Comparison of ENCODE assay signal across 10 mouse cellular contexts in the genomic region with DNA sequence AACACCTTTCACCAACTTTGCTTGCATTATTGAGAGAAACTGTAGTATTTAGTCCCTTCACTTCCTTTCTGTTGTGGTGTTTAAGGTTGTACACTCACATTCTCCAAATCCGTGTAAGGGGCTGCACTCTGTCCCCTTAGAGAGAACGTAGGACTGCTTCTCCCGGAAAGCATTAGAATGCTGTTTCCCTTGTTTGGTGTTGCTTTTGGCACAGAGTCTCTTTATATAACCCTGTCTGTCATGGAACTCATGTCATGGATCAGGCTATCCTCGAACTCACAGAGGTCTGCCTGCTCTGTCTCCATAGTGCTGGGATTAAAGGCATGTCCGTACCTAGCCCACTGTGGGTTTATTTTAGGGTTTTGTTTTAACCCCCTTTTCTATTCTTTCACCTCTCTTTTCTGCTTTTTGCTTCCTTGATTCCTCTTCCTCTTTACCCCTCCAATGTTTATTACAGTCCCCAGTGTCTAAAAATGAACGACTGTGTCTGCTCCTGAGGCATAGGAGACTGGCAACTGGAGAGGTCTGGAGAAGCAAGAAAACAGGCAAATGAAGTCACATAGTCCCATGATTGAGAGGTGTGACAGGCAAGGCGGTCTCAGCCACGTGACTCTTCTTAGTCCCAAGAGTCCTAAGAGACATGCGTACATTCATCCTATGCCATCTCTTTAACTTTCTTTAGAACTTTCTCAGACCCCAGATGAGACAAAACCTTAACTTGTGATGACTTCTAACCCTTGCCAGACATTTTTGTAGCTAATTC.
A peak's percentile ranks its signal among the peaks of the same experiment; 100 is the strongest.
DNase-seq lines count a peak whose midpoint lies in the region; ATAC-seq and TF ChIP-seq lines count a peak whose summit lies in the region.
"Had no signal": no experiment of that assay in that cellular context is flagged by ENCODE, and none has a peak within 500 bp of the region (broad histone marks: within the 10 kb centered on the region; RNA-seq: fewer than 3 reads in every experiment).

No protein-coding gene starts in this region.

- no peak for TF ChIP-seq CTCF in CH12.LX (conservative IDR thresholded peaks at IDR 0.05 in 1 of 2, IDR thresholded peaks at IDR 0.05 in 1 of 2; ENCODE audit: low read depth in 2 of 2, low read length in 2 of 2)
- TF ChIP-seq CTCF in forebrain, postnatal 0 days (IDR thresholded peaks at IDR 0.05; ENCODE audit: low read depth) = no peak
- no peak for TF ChIP-seq CTCF in liver, embryonic 14.5 days (IDR thresholded peaks at IDR 0.05; ENCODE audit: low read depth)

- intact Hi-C loops in gastrocnemius, postnatal 36 days (cut with DNase I) = no loop called here

- no peaks in the 10 kb centered on the region for H3K9me3 ChIP-seq in heart, embryonic 14.5 days (ENCODE audit: control insufficient read depth, low read length)
- no peaks in the 10 kb centered on the region for H3K9me3 ChIP-seq in CH12.LX (replicated peaks; ENCODE audit: low read length)
- H3K9me3 ChIP-seq in forebrain, postnatal 0 days (ENCODE audit: low read length) = no peaks in the 10 kb centered on the region
- H3K9me3 ChIP-seq in liver, embryonic 14.5 days (ENCODE audit: control insufficient read depth, low read length) = no peaks in the 10 kb centered on the region
- H3K9me3 ChIP-seq: G1E had no signal

- peak overlapping the region; percentile 68 for H3K4me2 ChIP-seq in heart, embryonic 14.5 days (ENCODE audit: low read length)
- no peak overlapping the region for H3K4me2 ChIP-seq in CH12.LX (ENCODE audit: insufficient read depth, low read depth, poor library complexity, severe bottlenecking)
- H3K4me2 ChIP-seq in forebrain, postnatal 0 days (ENCODE audit: low read depth) = peak overlapping the region; percentile 55; the same call in 1 of the 2 replicates
- H3K4me2 ChIP-seq in liver, embryonic 14.5 days (ENCODE audit: low read depth) = peak overlapping the region; percentile 37; the same call in 1 of the 2 replicates

- peak overlapping the region; percentile 60 to 90; a peak in 3 of 4 replicates for H3K27ac ChIP-seq in heart, embryonic 14.5 days (replicated peaks in 1 of 2; ENCODE audit: control insufficient read depth in 1 of 2, insufficient read depth in 1 of 2, low read depth in 2 of 2, low read length in 2 of 2)
- H3K27ac ChIP-seq in CH12.LX (ENCODE audit: insufficient read depth, low read depth) = no peak overlapping the region
- no peak overlapping the region for H3K27ac ChIP-seq in forebrain, postnatal 0 days (ENCODE audit: low read depth, low read length)
- no peak overlapping the region for H3K27ac ChIP-seq in liver, embryonic 14.5 days

- H3K9ac ChIP-seq in heart, embryonic 14.5 days (ENCODE audit: low read length) = peak overlapping the region; percentile 61
- no peak overlapping the region for H3K9ac ChIP-seq in CH12.LX (ENCODE audit: insufficient read depth, low read depth)
- no peak overlapping the region for H3K9ac ChIP-seq in forebrain, postnatal 0 days
- no peak overlapping the region for H3K9ac ChIP-seq in liver, embryonic 14.5 days (replicated peaks)

- H3K4me1 ChIP-seq in heart, embryonic 14.5 days (ENCODE audit: control insufficient read depth in 2 of 2, insufficient read depth in 2 of 2, low read length in 2 of 2) = peaks cover 11 to 46% of the 10 kb centered on the region in 2 experiments
- H3K4me1 ChIP-seq in CH12.LX (ENCODE audit: control insufficient read depth in 1 of 2, insufficient read depth in 2 of 2) = peaks cover 0 to 71% of the 10 kb centered on the region in 2 experiments; a peak in 2 of 4 replicates
- 0 out of 2 replicates have a peak, but pooled peaks cover 3% of the 10 kb centered on the region for H3K4me1 ChIP-seq in forebrain, postnatal 0 days (ENCODE audit: insufficient read depth)
- peaks cover 8 to 16% of the 10 kb centered on the region in 2 experiments for H3K4me1 ChIP-seq in liver, embryonic 14.5 days (replicated peaks; ENCODE audit: control insufficient read depth in 2 of 2, insufficient read depth in 2 of 2, low read length in 1 of 2)

- ATAC-seq in heart, embryonic 14.5 days (ENCODE audit: insufficient number of reproducible peaks, insufficient read depth, low FRiP score, low read depth) = no peak
- no peak for ATAC-seq in forebrain, postnatal 0 days
- ATAC-seq in liver, embryonic 14.5 days (ENCODE audit: insufficient read depth) = no peak
- no peak for ATAC-seq in megakaryocyte, adult 5-6 weeks (ENCODE audit: poor library complexity, severe bottlenecking)
- ATAC-seq in monocyte, adult 5-6 weeks (replicated peaks; ENCODE audit: insufficient number of reproducible peaks, low FRiP score, low TSS enrichment, poor library complexity, severe bottlenecking) = no peak

- no peak for DNase-seq in heart, adult 8-10 months (ENCODE audit: low spot score)
- DNase-seq in CH12.LX (ENCODE audit: extremely low read depth) = peak; percentile 37
- DNase-seq in forebrain, postnatal 0 days = no peak
- DNase-seq in liver, embryonic 14.5 days (ENCODE audit: low read depth in 3 of 3, low spot score in 3 of 3) = no peak
- DNase-seq in gastrocnemius, postnatal 36 days = no peak
- DNase-seq: cerebellum, adult 8-10 months had no signal

- TF ChIP-seq EP300 in CH12.LX (IDR thresholded peaks at IDR 0.05; ENCODE audit: low read length) = no peak
- no peak for TF ChIP-seq EP300 in liver, embryonic 14.5 days (IDR thresholded peaks at IDR 0.05; ENCODE audit: low read depth)

- H3K79me2 ChIP-seq in CH12.LX (replicated peaks; ENCODE audit: control insufficient read depth, extremely low read depth, insufficient read depth, poor library complexity, severe bottlenecking) = no peaks in the 10 kb centered on the region

- H3K27me3 ChIP-seq in heart, embryonic 14.5 days (ENCODE audit: control insufficient read depth, insufficient read depth, low read length) = no peaks in the 10 kb centered on the region
- no peaks in the 10 kb centered on the region for H3K27me3 ChIP-seq in CH12.LX (replicated peaks)
- no peaks in the 10 kb centered on the region for H3K27me3 ChIP-seq in forebrain, postnatal 0 days (ENCODE audit: insufficient read depth, low read length)
- no peaks in the 10 kb centered on the region for H3K27me3 ChIP-seq in liver, embryonic 14.5 days (ENCODE audit: control insufficient read depth, insufficient read depth, low read length)

- TF ChIP-seq POLR2A in CH12.LX (IDR thresholded peaks at IDR 0.05; ENCODE audit: low read depth, low read length) = no peak

- in situ Hi-C loops in CH12.LX (cut with MboI; ENCODE audit: low pct_ligation_motif_present, low pct_unique_long_range_greater_than_20kb, low sequenced_read_pairs) = no loop called here

- WGBS in heart, embryonic 14.5 days = 32% methylated on average over 9 of the region's 9 CpGs
- WGBS in forebrain, postnatal 0 days = 54% methylated on average over 9 of the region's 9 CpGs
- 62% methylated on average over 9 of the region's 9 CpGs for WGBS in liver, embryonic 14.5 days (ENCODE audit: insufficient replicate concordance)

- TF ChIP-seq RAD21 in CH12.LX (IDR thresholded peaks at IDR 0.05; ENCODE audit: low read depth, low read length) = no peak

- no peaks in the 10 kb centered on the region for H3K36me3 ChIP-seq in heart, embryonic 14.5 days (ENCODE audit: control insufficient read depth, insufficient read depth, low read length)
- H3K36me3 ChIP-seq in CH12.LX (replicated peaks in 1 of 2; ENCODE audit: control insufficient read depth in 1 of 2, insufficient read depth in 1 of 2, low read length in 1 of 2) = peaks cover 2 to 40% of the 10 kb centered on the region in 2 experiments
- no peaks in the 10 kb centered on the region for H3K36me3 ChIP-seq in forebrain, postnatal 0 days (ENCODE audit: insufficient read depth)
- H3K36me3 ChIP-seq in liver, embryonic 14.5 days (replicated peaks; ENCODE audit: control insufficient read depth, insufficient read depth, low read depth) = no peaks in the 10 kb centered on the region; the same call in 1 of the 2 replicates

- no peak overlapping the region; a peak in 1 of 4 replicates for H3K4me3 ChIP-seq in heart, embryonic 14.5 days (ENCODE audit: control insufficient read depth in 1 of 2, insufficient read depth in 1 of 2, low read depth in 1 of 2, low read length in 2 of 2)
- no peak overlapping the region for H3K4me3 ChIP-seq in CH12.LX (replicated peaks in 1 of 3; ENCODE audit: low read depth in 2 of 3, low read length in 2 of 3, poor library complexity in 1 of 3)
- peak overlapping the region; percentile 33; the same call in 1 of the 2 replicates for H3K4me3 ChIP-seq in forebrain, postnatal 0 days (ENCODE audit: low read depth, low read length)
- no peak overlapping the region for H3K4me3 ChIP-seq in liver, embryonic 14.5 days (ENCODE audit: insufficient read depth in 1 of 2, low read depth in 2 of 2, low read length in 2 of 2)

- dilution Hi-C loops in CH12.LX (cut with MboI; ENCODE audit: extremely low pct_ligation_motif_present, extremely low pct_unique_long_range_greater_than_20kb, low sequenced_read_pairs) = no loop called here

TF ChIP-seq in CH12.LX, 34 proteins besides CTCF, POLR2A, EP300 and RAD21:
- TF ChIP-seq MAX (IDR thresholded peaks at IDR 0.05; ENCODE audit: low read length) (peak; percentile 66), TCF12 (IDR thresholded peaks at IDR 0.05; ENCODE audit: low read depth, low read length) (no peak), KAT2A (IDR thresholded peaks at IDR 0.05; ENCODE audit: insufficient replicate concordance, low read length) (no peak), BHLHE40 (IDR thresholded peaks at IDR 0.05; ENCODE audit: low read depth, low read length) (peak; percentile 32; the same call in 1 of the 2 replicates), USF1 (IDR thresholded peaks at IDR 0.05; ENCODE audit: low read depth, low read length) (peak; percentile 28), MAFK (IDR thresholded peaks at IDR 0.05; ENCODE audit: insufficient replicate concordance, low read length) (no peak), PAX5 (IDR thresholded peaks at IDR 0.05; ENCODE audit: low read length) (no peak), USF2 (conservative IDR thresholded peaks at IDR 0.05; ENCODE audit: low read depth, low read length) (peak; percentile 49)

Comparison
In these comparisons a context has a peak if more than half of its experiments do, and no peak if none do; other contexts are left out.
1. H3K27ac ChIP-seq: peak in heart, embryonic 14.5 days (2 of 2); none in CH12.LX (single experiment), forebrain, postnatal 0 days (single experiment) and liver, embryonic 14.5 days (single experiment).